Mouse (Mus musculus): ENCODE results near the gene Fth1.

Fth1 gene

GRCm38 (mm10) chr19:9956624-9957388, 23.6 kb upstream of the Fth1 start:
- in situ Hi-C loops (cut with MboI; ENCODE audit: low pct_unique_long_range_greater_than_20kb in 1 of 2, low sequenced_read_pairs in 2 of 2, unreplicated experiment in 1 of 2): no loop called here

GRCm38 (mm10) chr19:9957965-9958364, 22.4 kb upstream of the Fth1 start:
- in situ Hi-C loops (cut with MboI; ENCODE audit: low pct_unique_long_range_greater_than_20kb in 1 of 2, low sequenced_read_pairs in 2 of 2, unreplicated experiment in 1 of 2): no loop called here

- in situ Hi-C loops (cut with MboI; ENCODE audit: low pct_unique_long_range_greater_than_20kb in 1 of 2, low sequenced_read_pairs in 2 of 2, unreplicated experiment in 1 of 2): no loop called here
Observed at GRCm38 (mm10) chr19:9960769-9961168, 19.6 kb upstream of the Fth1 start.

GRCm38 (mm10) chr19:9964205-9964916, 16.0 kb upstream of the Fth1 start:
- in situ Hi-C loops (cut with MboI; ENCODE audit: low pct_unique_long_range_greater_than_20kb in 1 of 2, low sequenced_read_pairs in 2 of 2, unreplicated experiment in 1 of 2): no loop called here

- in situ Hi-C loops (cut with MboI; ENCODE audit: low pct_unique_long_range_greater_than_20kb in 1 of 2, low sequenced_read_pairs in 2 of 2, unreplicated experiment in 1 of 2): no loop called here
Observed at GRCm38 (mm10) chr19:9966096-9966867, 14.1 kb upstream of the Fth1 start.

- in situ Hi-C loops (cut with MboI; ENCODE audit: low pct_unique_long_range_greater_than_20kb in 1 of 2, low sequenced_read_pairs in 2 of 2, unreplicated experiment in 1 of 2): no loop called here
Observed at GRCm38 (mm10) chr19:9968081-9968787, 12.2 kb upstream of the Fth1 start.

- in situ Hi-C loops (cut with MboI; ENCODE audit: low pct_unique_long_range_greater_than_20kb in 1 of 2, low sequenced_read_pairs in 2 of 2, unreplicated experiment in 1 of 2): loop anchor here in 1 of 2 experiments (10.0 kb wide), 1 partner anchor 50 kb away; no protein-coding TSS in a partner anchor
Observed at GRCm38 (mm10) chr19:9974853-9975252, 5.5 kb upstream of the Fth1 start.

- in situ Hi-C loops (cut with MboI; ENCODE audit: low pct_unique_long_range_greater_than_20kb in 1 of 2, low sequenced_read_pairs in 2 of 2, unreplicated experiment in 1 of 2): loop anchor here in 1 of 2 experiments (10.0 kb wide), 1 partner anchor 52 kb away; no protein-coding TSS in a partner anchor
Observed at GRCm38 (mm10) chr19:9977085-9977484, 3.3 kb upstream of the Fth1 start.

- in situ Hi-C loops (cut with MboI; ENCODE audit: low pct_unique_long_range_greater_than_20kb in 1 of 2, low sequenced_read_pairs in 2 of 2, unreplicated experiment in 1 of 2): loop anchor here in 1 of 2 experiments (10.0 kb wide), 1 partner anchor 54 kb away; no protein-coding TSS in a partner anchor
Observed at GRCm38 (mm10) chr19:9978431-9978951, 1.9 kb upstream of the Fth1 start.

- in situ Hi-C loops (cut with MboI; ENCODE audit: low pct_unique_long_range_greater_than_20kb in 1 of 2, low sequenced_read_pairs in 2 of 2, unreplicated experiment in 1 of 2): loop anchor here in 1 of 2 experiments (10.0 kb wide), 1 partner anchor 54 kb away; no protein-coding TSS in a partner anchor
Observed at GRCm38 (mm10) chr19:9979156-9979555, 1.2 kb upstream of the Fth1 start.

- in situ Hi-C loops (cut with MboI; ENCODE audit: low pct_unique_long_range_greater_than_20kb in 1 of 2, low sequenced_read_pairs in 2 of 2, unreplicated experiment in 1 of 2): no loop called here
Observed at GRCm38 (mm10) chr19:9981621-9982020, 1.2 kb downstream of the Fth1 start.

- in situ Hi-C loops (cut with MboI; ENCODE audit: low pct_unique_long_range_greater_than_20kb in 1 of 2, low sequenced_read_pairs in 2 of 2, unreplicated experiment in 1 of 2): no loop called here
Observed at GRCm38 (mm10) chr19:9982151-9982851, 1.9 kb downstream of the Fth1 start.

GRCm38 (mm10) chr19:9982852-9983542, 2.6 kb downstream of the Fth1 start:
- in situ Hi-C loops (cut with MboI; ENCODE audit: low pct_unique_long_range_greater_than_20kb in 1 of 2, low sequenced_read_pairs in 2 of 2, unreplicated experiment in 1 of 2): no loop called here

- in situ Hi-C loops (cut with MboI; ENCODE audit: low pct_unique_long_range_greater_than_20kb in 1 of 2, low sequenced_read_pairs in 2 of 2, unreplicated experiment in 1 of 2): no loop called here
Observed at GRCm38 (mm10) chr19:9984111-9985055, 4.0 kb downstream of the Fth1 start.

GRCm38 (mm10) chr19:9985190-9985899, 4.9 kb downstream of the Fth1 start:
- in situ Hi-C loops (cut with MboI; ENCODE audit: low pct_unique_long_range_greater_than_20kb in 1 of 2, low sequenced_read_pairs in 2 of 2, unreplicated experiment in 1 of 2): no loop called here

Measured in mouse embryonic stem cell (cell line).